Mouse (Mus musculus) adrenal gland, postnatal 10 days (tissue): ENCODE measurements around the gene Aqp5. TPM values are rescaled to one million over a fixed set of nuclear protein-coding genes. Genes with fewer than 3 reads are reported as not detected.

Experiments
- DNase-seq: peaks from one replicate; pipeline ENCODE4 v3.0.0; 2021; ENCODE audit warnings: mixed read lengths
- long read RNA-seq, 2 experiments: library from polyadenylated mRNA; stranded (forward); transcript quantifications; one replicate each; pipeline ENCODE4 v2.0.0; 2021
- total RNA-seq, 2 experiments: library from RNA; stranded (reverse); gene quantifications; 2 replicates each; pipeline ENCODE4 v1.2.3; 2021

The Aqp5 gene
- 1 to 10 TPM in 1 of 2 experiments, under 1 TPM in 1; 0.61 to 1.6 TPM for total RNA-seq
- long read RNA-seq, experiment 1, partial matches to known transcripts, result 1 of 3 reads
- long read RNA-seq, experiment 1, other reads (novel, unspliced or antisense), result 0 of 3 reads
- long read RNA-seq, experiment 2, result 0 reads

- DNase-seq, result no peak
Observed at GRCm38 (mm10) chr15:99590429-99591084, at the start of gene Aqp5. Gene Aqp5, plus strand, starts transcription at chr15:99590782.

GRCm38 (mm10) chr15:99544047-99544446, 46.5 kb upstream of the Aqp5 start:
- DNase-seq, result no peak

- DNase-seq, result no peak
Observed at GRCm38 (mm10) chr15:99546596-99546995, 44.0 kb upstream of the Aqp5 start.

- no peak for DNase-seq
Observed at GRCm38 (mm10) chr15:99547732-99548131, 42.9 kb upstream of the Aqp5 start.

- no peak for DNase-seq
Observed at GRCm38 (mm10) chr15:99549901-99550300, 40.7 kb upstream of the Aqp5 start.

DNA sequence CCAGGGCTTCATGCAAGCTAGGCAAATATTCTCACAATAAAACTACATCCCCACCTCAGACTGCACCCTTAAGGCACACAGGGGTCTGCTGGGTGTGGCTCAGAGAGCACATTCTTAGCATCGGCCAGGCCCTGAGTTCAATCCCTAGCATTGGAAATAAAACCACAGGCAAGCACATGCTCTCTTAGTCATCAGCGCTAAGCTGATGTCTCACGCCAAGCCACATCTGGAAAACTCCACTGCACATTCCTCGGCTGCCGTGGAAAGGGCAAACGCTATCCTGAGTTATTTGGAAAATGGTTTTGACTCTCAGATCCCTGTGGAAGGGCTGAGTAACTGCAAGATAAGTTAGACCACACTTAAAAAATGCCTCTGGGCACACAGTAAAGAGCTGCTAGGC, 36.8 kb upstream of the Aqp5 start:
- DNase-seq, result no peak

- DNase-seq, result no peak
Observed at GRCm38 (mm10) chr15:99558947-99559346, 31.6 kb upstream of the Aqp5 start.

- DNase-seq, result no peak
Observed at GRCm38 (mm10) chr15:99560246-99560645, 30.3 kb upstream of the Aqp5 start.

GRCm38 (mm10) chr15:99567371-99567770, 23.2 kb upstream of the Aqp5 start:
- DNase-seq, result no peak

DNA sequence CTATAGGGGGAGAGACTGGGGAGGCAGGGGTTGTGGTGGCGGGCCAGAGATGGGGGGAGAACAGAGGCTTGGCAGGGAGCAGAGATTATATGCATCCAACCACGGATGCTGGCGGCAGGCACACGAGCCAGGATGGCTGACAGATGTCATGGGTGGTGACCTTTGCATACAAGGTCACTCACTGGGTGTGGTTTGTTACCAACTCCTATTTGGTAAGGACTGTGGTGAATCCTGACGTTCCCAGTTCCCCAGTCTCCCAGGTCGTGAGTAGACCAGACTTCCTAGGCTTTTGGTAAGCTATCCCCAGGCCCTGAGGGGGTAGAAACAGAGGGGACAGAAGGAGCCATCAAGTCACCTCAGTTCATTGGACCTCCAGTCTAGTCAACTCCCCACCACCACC, 21.9 kb upstream of the Aqp5 start:
- no peak for DNase-seq

- DNase-seq, result no peak
Observed at GRCm38 (mm10) chr15:99569123-99569522, 21.5 kb upstream of the Aqp5 start.

DNA sequence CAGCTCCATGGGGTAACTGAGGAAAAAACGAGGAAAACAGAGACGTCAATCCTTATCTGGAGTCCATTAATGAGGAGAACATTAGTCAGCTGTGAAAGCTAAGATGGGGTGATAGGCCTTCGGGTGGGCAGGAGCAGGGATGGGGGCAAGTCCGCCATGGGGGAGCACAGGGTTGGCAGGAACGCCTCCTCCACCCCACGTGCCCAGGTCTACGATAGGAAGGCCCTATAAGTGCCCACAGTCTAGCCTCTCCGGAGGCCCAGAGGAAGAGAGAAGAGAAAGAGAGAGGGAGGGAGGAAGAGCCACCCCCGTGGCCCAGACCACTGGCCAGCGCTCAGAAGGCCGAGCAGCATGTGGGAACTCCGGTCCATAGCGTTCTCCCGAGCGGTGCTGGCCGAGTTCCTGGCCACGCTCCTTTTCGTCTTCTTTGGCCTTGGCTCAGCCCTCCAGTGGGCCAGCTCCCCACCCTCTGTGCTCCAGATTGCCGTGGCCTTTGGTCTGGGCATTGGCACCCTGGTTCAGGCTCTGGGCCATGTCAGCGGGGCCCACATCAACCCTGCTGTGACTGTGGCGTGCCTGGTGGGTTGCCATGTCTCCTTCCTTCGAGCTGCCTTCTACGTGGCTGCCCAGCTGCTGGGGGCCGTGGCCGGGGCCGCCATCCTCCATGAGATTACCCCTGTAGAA, 11.6 kb upstream of the Aqp5 start, which contains the start of gene Aqp2:
Gene Aqp2 (plus strand): TSS at position 254 of the 684 bp plus-strand sequence.
- DNase-seq, result peak; percentile 37

- DNase-seq, result peak; percentile 51
Observed at GRCm38 (mm10) chr15:99583463-99584344, 6.9 kb upstream of the Aqp5 start.

DNA sequence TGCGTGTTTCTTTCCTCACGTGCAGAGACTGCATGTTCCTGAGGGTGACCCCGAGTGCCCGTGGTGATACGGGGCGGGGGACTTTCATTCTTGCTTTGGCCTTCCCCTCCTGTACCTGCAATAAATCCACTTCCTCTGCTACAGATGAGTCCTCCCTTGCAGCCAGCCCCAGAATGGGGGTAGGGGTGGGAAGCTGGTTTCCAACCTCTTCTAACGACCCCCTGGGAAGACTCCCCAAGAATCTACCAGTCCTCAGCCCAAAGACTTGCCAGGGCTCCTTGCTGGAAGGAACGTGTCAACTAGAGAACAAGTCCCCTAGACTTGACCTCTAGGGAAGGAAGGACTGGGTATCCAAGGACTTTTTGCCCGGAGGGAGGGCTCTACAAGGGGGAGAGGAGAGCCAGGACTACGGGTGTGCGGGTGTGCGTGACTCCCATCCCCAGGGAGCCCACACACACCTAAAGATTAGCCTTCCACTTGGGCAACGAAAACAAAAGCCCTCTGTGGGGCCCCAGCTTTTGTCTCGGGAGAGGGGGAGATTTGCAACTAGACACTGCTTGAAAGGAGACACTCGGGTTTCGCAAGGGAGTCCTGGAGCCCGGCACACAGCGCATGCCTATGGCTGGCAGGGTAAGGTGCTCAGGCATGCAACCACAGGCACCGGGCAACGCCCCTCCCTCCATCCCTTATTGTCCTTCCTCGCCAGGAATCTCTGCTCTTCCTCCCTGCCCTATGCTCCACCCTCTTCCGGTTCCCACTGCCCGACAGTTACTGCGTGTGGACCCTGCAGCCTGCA, 6.0 kb upstream of the Aqp5 start:
- DNase-seq, result no peak

DNA sequence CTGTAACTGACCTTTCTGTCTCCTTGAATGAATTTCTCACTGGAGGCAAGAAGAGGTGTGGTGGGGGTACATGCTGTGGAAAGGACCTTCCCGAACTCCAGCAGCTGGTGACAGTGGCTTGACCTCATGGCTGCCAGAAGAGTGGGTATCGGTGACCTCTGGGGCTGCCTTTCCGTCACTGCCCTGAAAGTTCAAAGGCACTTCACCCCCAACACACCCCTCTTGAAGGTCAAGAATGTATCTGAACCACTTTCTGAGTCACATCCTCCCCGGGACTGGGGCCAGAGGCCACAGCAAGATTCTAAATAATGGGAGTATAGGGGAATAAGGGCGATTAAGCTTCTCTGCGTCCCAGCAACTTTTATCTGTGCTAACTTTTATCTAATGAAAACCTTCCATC, 4.8 kb upstream of the Aqp5 start:
- peak; percentile 32 for DNase-seq

DNA sequence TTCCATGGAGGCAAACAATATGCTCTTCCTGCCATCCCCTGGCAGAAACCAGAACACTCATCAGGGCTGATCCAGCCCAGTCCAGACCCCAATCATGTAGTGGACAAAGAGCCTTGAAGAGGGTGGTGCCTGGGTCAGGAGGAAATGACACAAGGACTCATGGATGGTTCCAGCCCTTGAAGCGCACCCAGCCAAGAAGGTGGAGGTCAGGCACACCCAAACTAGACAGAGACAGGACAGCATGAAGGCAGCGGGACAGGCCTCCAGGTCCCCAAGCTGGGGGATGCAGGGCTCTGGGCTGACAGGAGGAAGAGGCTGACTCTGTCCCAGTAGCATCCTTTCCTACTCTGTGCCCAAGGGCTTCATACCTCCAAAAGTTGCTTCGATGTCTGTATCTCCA, 4.1 kb upstream of the Aqp5 start:
- DNase-seq, result no peak

GRCm38 (mm10) chr15:99589237-99589636, 1.3 kb upstream of the Aqp5 start:
- DNase-seq, result no peak

GRCm38 (mm10) chr15:99589704-99590103, 878 bp upstream of the Aqp5 start:
- no peak for DNase-seq

- DNase-seq, result peak; percentile 64
Observed at GRCm38 (mm10) chr15:99592177-99592576, 1.6 kb downstream of the Aqp5 start.

- no peak for DNase-seq
Observed at GRCm38 (mm10) chr15:99592877-99593276, 2.3 kb downstream of the Aqp5 start.

DNA sequence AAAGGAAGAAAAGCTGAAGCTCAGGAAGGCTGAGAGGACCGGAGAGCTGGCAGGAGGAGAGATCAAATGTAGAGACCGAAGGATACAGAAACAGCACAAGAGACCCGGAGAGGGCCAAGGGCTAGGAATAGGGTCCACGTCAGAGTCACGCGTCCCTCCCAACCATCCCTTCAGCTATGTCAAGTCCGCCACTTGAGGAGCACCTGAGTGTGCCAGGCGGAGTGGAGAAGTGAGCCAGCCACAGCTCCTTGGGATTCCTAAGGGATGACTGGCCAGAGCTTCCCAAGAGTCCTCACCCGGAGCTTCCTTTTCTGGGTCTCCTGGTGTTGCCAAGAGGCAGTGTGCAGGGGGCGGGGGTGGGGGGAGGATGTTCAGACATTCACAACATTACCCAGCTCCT, 4.4 kb downstream of the Aqp5 start:
- no peak for DNase-seq
